Mouse (Mus musculus): ENCODE measurements around the gene Zfp638. TPM values are rescaled to one million over a fixed set of nuclear protein-coding genes. Genes with fewer than 3 reads are reported as not detected.

Gene Zfp638
- polyA plus RNA-seq, 1 experiment from 2014 or later = 97.4 TPM

- 66% methylated on average over 4 of the region's 4 CpGs for WGBS
- Histone ChIP-seq H3K9ac (no peak overlapping the region), H3K27ac (no peak overlapping the region), H3K4me2 (replicated peaks) (no peak overlapping the region), H3K9me3 (ENCODE audit: control insufficient read depth, low read length) (no peaks in the 10 kb centered on the region), H3K36me3 (replicated peaks; ENCODE audit: control insufficient read depth, insufficient read depth) (no peaks in the 10 kb centered on the region), H3K4me3 (replicated peaks; ENCODE audit: low read length) (no peak overlapping the region), H3K4me1 (replicated peaks; ENCODE audit: control insufficient read depth, insufficient read depth, low read length) (no peaks in the 10 kb centered on the region), H3K27me3 (ENCODE audit: control insufficient read depth, insufficient read depth, low read length) (no peaks in the 10 kb centered on the region)
- no peak for DNase-seq (ENCODE audit: low spot score)
- no peak for ATAC-seq (ENCODE audit: low FRiP score)
Observed at GRCm38 (mm10) chr6:83899142-83899541, 32.2 kb downstream of the Zfp638 start.

GRCm38 (mm10) chr6:83905276-83905675 is 38.4 kb downstream of the Zfp638 start:
- 68% methylated on average over 1 of the region's 1 CpGs for WGBS
- no peak for ATAC-seq (ENCODE audit: low FRiP score)
- no peaks in the 10 kb centered on the region for H3K36me3 ChIP-seq (replicated peaks; ENCODE audit: control insufficient read depth, insufficient read depth)

GRCm38 (mm10) chr6:83906659-83907058 is 39.8 kb downstream of the Zfp638 start:
- ATAC-seq (ENCODE audit: low FRiP score) = no peak
- Histone ChIP-seq H3K9me3 (ENCODE audit: control insufficient read depth, low read length) (no peaks in the 10 kb centered on the region), H3K27me3 (ENCODE audit: control insufficient read depth, insufficient read depth, low read length) (no peaks in the 10 kb centered on the region), H3K4me3 (replicated peaks; ENCODE audit: low read length) (no peak overlapping the region), H3K4me2 (replicated peaks) (no peak overlapping the region), H3K27ac (no peak overlapping the region), H3K36me3 (replicated peaks; ENCODE audit: control insufficient read depth, insufficient read depth) (no peaks in the 10 kb centered on the region), H3K4me1 (replicated peaks; ENCODE audit: control insufficient read depth, insufficient read depth, low read length) (no peaks in the 10 kb centered on the region), H3K9ac (no peak overlapping the region)
- DNase-seq (ENCODE audit: low spot score) = no peak

More at GRCm38 (mm10) chr6:83905276-83905675, 38.4 kb downstream of the Zfp638 start:
- H3K27me3 ChIP-seq (ENCODE audit: control insufficient read depth, insufficient read depth, low read length) = no peaks in the 10 kb centered on the region
- H3K9me3 ChIP-seq (ENCODE audit: control insufficient read depth, low read length) = no peaks in the 10 kb centered on the region
- H3K4me3 ChIP-seq (replicated peaks; ENCODE audit: low read length) = no peak overlapping the region
- no peak for DNase-seq (ENCODE audit: low spot score)
- H3K9ac ChIP-seq = no peak overlapping the region
- H3K4me1 ChIP-seq (replicated peaks; ENCODE audit: control insufficient read depth, insufficient read depth, low read length) = no peaks in the 10 kb centered on the region
- no peak overlapping the region for H3K4me2 ChIP-seq (replicated peaks)
- H3K27ac ChIP-seq = no peak overlapping the region

- DNase-seq (ENCODE audit: low spot score) (no peak), ATAC-seq (ENCODE audit: low FRiP score) (no peak)
- Histone ChIP-seq H3K4me1 (replicated peaks; ENCODE audit: control insufficient read depth, insufficient read depth, low read length) (no peaks in the 10 kb centered on the region), H3K4me2 (replicated peaks) (no peak overlapping the region), H3K27me3 (ENCODE audit: control insufficient read depth, insufficient read depth, low read length) (no peaks in the 10 kb centered on the region), H3K27ac (no peak overlapping the region), H3K4me3 (replicated peaks; ENCODE audit: low read length) (no peak overlapping the region), H3K36me3 (replicated peaks; ENCODE audit: control insufficient read depth, insufficient read depth) (no peaks in the 10 kb centered on the region), H3K9me3 (ENCODE audit: control insufficient read depth, low read length) (no peaks in the 10 kb centered on the region), H3K9ac (no peak overlapping the region)
- 24% methylated on average over 4 of the region's 4 CpGs for WGBS
Observed at GRCm38 (mm10) chr6:83908386-83908785, 41.5 kb downstream of the Zfp638 start.

- peak overlapping the region; percentile 83 for H3K4me2 ChIP-seq (replicated peaks)
- ATAC-seq (ENCODE audit: low FRiP score) = no peak; the same call in 1 of the 2 replicates
- peak overlapping the region; percentile 99; the same call in 1 of the 2 replicates for H3K4me3 ChIP-seq (replicated peaks; ENCODE audit: low read length)
- H3K9ac ChIP-seq = no peak overlapping the region
- no peak for DNase-seq (ENCODE audit: low spot score)
- H3K27me3 ChIP-seq (ENCODE audit: control insufficient read depth, insufficient read depth, low read length) = no peaks in the 10 kb centered on the region
- whole genome bisulfite sequencing = 44% methylated on average over 4 of the region's 4 CpGs
- peaks cover 4% of the 10 kb centered on the region for H3K4me1 ChIP-seq (replicated peaks; ENCODE audit: control insufficient read depth, insufficient read depth, low read length)
- H3K27ac ChIP-seq = no peak overlapping the region
- H3K9me3 ChIP-seq (ENCODE audit: control insufficient read depth, low read length) = no peaks in the 10 kb centered on the region
- H3K36me3 ChIP-seq (replicated peaks; ENCODE audit: control insufficient read depth, insufficient read depth) = no peaks in the 10 kb centered on the region
Observed at GRCm38 (mm10) chr6:83913710-83914109, 46.8 kb downstream of the Zfp638 start.

- peak overlapping the region; percentile 99 for H3K4me3 ChIP-seq (replicated peaks; ENCODE audit: low read length)
- peak; percentile 99 for DNase-seq (ENCODE audit: low spot score)
- peak overlapping the region; percentile 83 for H3K4me2 ChIP-seq (replicated peaks)
- H3K27me3 ChIP-seq (ENCODE audit: control insufficient read depth, insufficient read depth, low read length) = no peaks in the 10 kb centered on the region
- under 1% methylated on average over 38 of the region's 50 CpGs for WGBS
- ATAC-seq (ENCODE audit: low FRiP score) = peak; percentile 96
- H3K9ac ChIP-seq = peak overlapping the region; percentile 99
- H3K36me3 ChIP-seq (replicated peaks; ENCODE audit: control insufficient read depth, insufficient read depth) = no peaks in the 10 kb centered on the region
- no peaks in the 10 kb centered on the region for H3K9me3 ChIP-seq (ENCODE audit: control insufficient read depth, low read length)
- peak overlapping the region; percentile 99 for H3K27ac ChIP-seq
- peaks cover 4% of the 10 kb centered on the region for H3K4me1 ChIP-seq (replicated peaks; ENCODE audit: control insufficient read depth, insufficient read depth, low read length)
Observed at GRCm38 (mm10) chr6:83914183-83914719, 47.3 kb downstream of the Zfp638 start.

DNA sequence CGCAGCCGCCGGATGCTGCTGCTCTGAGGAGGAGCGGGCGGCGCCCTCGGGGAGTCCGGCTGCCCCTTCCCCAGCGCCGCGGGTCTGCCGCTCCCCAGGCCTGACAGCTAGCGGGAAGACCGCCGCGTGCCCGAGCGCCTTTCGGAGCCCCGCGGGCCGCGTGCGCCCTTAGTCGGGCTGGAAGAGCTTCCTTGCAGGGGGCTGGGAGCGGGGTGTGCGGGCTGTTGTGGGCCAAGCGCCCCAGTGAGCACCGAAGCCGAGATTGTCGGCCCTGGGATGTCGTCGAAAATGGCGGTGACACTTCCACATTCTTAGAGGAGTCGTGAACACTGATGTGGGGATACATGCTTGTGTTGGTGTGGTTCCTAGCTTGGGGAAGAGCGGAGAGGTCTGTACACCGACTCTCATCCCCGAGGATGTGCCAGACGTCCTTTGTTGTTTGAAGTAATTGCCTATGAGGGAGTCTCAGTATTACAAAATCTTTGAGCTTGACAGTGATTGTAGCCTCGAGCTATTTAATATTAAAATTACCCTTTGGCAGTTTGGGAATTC is 47.9 kb downstream of the Zfp638 start:
- peak overlapping the region; percentile 99 for H3K4me3 ChIP-seq (replicated peaks; ENCODE audit: low read length)
- under 1% methylated on average over 40 of the region's 40 CpGs for WGBS
- H3K9me3 ChIP-seq (ENCODE audit: control insufficient read depth, low read length) = no peaks in the 10 kb centered on the region
- peak; percentile 61 for DNase-seq (ENCODE audit: low spot score)
- H3K4me1 ChIP-seq (replicated peaks; ENCODE audit: control insufficient read depth, insufficient read depth, low read length) = peaks cover 4% of the 10 kb centered on the region
- H3K27me3 ChIP-seq (ENCODE audit: control insufficient read depth, insufficient read depth, low read length) = no peaks in the 10 kb centered on the region
- ATAC-seq (ENCODE audit: low FRiP score) = no peak
- peak overlapping the region; percentile 83 for H3K4me2 ChIP-seq (replicated peaks)
- H3K36me3 ChIP-seq (replicated peaks; ENCODE audit: control insufficient read depth, insufficient read depth) = no peaks in the 10 kb centered on the region
- peak overlapping the region; percentile 99 for H3K9ac ChIP-seq
- H3K27ac ChIP-seq = peak overlapping the region; percentile 99

GRCm38 (mm10) chr6:83927418-83927817 is 60.5 kb downstream of the Zfp638 start:
- no peaks in the 10 kb centered on the region for H3K9me3 ChIP-seq (ENCODE audit: control insufficient read depth, low read length)
- H3K27me3 ChIP-seq (ENCODE audit: control insufficient read depth, insufficient read depth, low read length) = no peaks in the 10 kb centered on the region
- 97% methylated on average over 1 of the region's 1 CpGs for WGBS
- DNase-seq (ENCODE audit: low spot score) (no peak), ATAC-seq (ENCODE audit: low FRiP score) (no peak)
- H3K36me3 ChIP-seq (replicated peaks; ENCODE audit: control insufficient read depth, insufficient read depth) = peaks cover 23% of the 10 kb centered on the region
- H3K27ac ChIP-seq = no peak overlapping the region
- no peak overlapping the region for H3K4me3 ChIP-seq (replicated peaks; ENCODE audit: low read length)
- no peak overlapping the region for H3K4me2 ChIP-seq (replicated peaks)
- peaks cover 6% of the 10 kb centered on the region; the same call in 1 of the 2 replicates for H3K4me1 ChIP-seq (replicated peaks; ENCODE audit: control insufficient read depth, insufficient read depth, low read length)
- H3K9ac ChIP-seq = no peak overlapping the region

- 82% methylated on average over 2 of the region's 2 CpGs for WGBS
Observed at GRCm38 (mm10) chr6:83928225-83928624, 61.3 kb downstream of the Zfp638 start.

More at GRCm38 (mm10) chr6:83928225-83928624, 61.3 kb downstream of the Zfp638 start:
- H3K4me1 ChIP-seq (replicated peaks; ENCODE audit: control insufficient read depth, insufficient read depth, low read length) = peaks cover 6% of the 10 kb centered on the region; the same call in 1 of the 2 replicates
- H3K4me2 ChIP-seq (replicated peaks) = no peak overlapping the region
- H3K27me3 ChIP-seq (ENCODE audit: control insufficient read depth, insufficient read depth, low read length) = no peaks in the 10 kb centered on the region
- ATAC-seq (ENCODE audit: low FRiP score) = no peak
- H3K27ac ChIP-seq = no peak overlapping the region
- H3K9ac ChIP-seq = no peak overlapping the region
- no peak overlapping the region for H3K4me3 ChIP-seq (replicated peaks; ENCODE audit: low read length)
- no peak for DNase-seq (ENCODE audit: low spot score)
- no peaks in the 10 kb centered on the region for H3K9me3 ChIP-seq (ENCODE audit: control insufficient read depth, low read length)
- H3K36me3 ChIP-seq (replicated peaks; ENCODE audit: control insufficient read depth, insufficient read depth) = peaks cover 25% of the 10 kb centered on the region
